Mouse (Mus musculus) heart, postnatal 36 days (tissue): ENCODE measurements around the gene Sgce. TPM values are rescaled to one million over a fixed set of nuclear protein-coding genes. Genes with fewer than 3 reads are reported as not detected.
"Not testable (repeated sequence)": the region's sequence is repeated elsewhere in the genome, so short reads cannot be mapped to it uniquely, and the experiment has no call there.

Experiments
- DNase-seq, 2 experiments: peaks; one replicate each; pipeline ENCODE4 v3.0.0; 2021 to 2022
- intact Hi-C: fragments of 180-260 bp; cut with DNase I; formaldehyde crosslinking; loops from one replicate; pipeline ENCODE4 v1.15.1; 2025
- total RNA-seq, 2 experiments: library from RNA; stranded (reverse); gene quantifications; 2 replicates each; pipeline ENCODE4 v1.2.3; 2021

Sgce gene
- total RNA-seq, 2 experiments from 2014 or later = 20.8 to 22.5 TPM

DNA sequence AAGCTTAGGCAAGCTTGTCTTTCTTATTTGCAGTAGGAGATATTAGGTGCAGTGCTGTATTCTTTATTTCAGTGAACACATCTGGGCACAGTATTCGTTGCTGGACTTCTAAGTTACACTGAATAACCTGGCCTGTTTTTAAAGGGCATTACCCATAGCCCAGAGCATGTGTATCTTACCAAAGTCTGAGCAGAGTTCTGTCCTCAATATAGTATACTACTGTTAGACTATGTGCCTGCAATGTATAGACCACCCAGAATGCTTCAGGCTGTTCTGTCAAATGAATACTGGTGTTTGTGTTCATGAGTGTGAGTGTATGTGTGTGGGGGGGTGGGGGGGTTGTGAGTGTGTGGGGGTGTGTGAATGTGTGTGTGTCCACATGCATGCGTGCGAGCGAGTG is 91.1 kb downstream of the Sgce start:
- no peak for DNase-seq
- intact Hi-C loops = no loop called here

DNA sequence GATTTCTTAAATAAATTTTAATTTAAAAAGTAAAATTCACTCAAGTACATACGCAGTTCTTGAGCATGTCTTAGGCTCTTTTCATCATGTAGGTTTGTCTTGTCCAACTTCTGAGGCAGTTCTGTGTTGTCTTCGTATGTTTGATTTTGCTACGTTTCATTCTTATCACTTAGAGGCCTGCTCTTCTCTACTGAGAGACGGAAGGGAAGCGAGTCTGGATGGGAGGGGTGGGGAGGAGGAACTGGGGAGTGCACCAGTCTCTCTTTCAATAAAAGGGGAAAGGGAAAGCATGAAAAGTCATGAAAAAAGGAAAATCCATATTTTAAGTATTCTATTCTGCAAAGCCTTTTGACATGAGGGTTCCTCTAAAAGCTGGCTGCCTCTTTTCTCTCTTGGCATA is 91.5 kb downstream of the Sgce start:
- intact Hi-C loops = no loop called here
- no peak for DNase-seq

DNA sequence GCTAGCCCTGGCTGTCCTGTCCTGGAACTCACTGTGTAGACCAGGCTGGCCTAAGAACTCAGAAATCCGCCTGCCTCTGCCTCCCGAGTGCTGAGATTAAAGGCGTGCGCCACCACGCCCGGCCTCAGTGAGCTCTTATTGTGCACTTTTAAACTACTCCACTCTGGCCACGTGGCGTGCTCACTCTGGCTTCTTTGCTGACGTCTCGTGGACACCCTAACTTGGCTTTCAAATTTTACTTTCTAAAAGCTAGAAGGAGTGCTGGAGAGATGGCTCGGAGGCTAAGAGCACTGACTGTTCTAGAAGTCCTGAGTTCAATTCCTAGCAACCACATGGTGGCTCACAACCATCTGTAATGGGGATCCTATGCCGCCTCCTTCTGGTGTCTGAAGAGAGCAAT is 93.3 kb downstream of the Sgce start:
- intact Hi-C loops, DNase-seq: not testable (repeated sequence)

- DNase-seq = no peak
- intact Hi-C loops = no loop called here
Observed at GRCm38 (mm10) chr6:4652596-4653134, 94.3 kb downstream of the Sgce start.

- intact Hi-C loops = no loop called here
- DNase-seq = no peak
Observed at GRCm38 (mm10) chr6:4647351-4647750, 99.7 kb downstream of the Sgce start.

DNA sequence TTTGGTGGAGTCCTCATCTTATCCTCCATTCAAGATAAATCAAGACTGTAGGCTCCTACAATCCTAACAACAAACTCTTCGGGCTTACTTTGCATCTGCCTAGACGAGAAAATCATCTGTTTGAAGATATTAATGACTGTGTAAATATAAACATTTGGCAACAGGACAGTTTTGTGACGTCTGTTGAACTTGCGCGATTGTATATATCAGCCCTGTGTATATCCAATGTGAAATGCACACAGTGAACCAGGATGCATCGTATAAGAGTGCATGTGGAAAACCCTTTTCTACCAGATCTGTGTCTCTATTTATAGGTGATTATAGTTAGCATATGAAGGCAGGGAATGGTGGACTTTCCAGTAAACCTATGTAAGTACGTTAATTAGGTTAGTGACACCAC is 104.9 kb downstream of the Sgce start:
- intact Hi-C loops = no loop called here
- no peak for DNase-seq

DNA sequence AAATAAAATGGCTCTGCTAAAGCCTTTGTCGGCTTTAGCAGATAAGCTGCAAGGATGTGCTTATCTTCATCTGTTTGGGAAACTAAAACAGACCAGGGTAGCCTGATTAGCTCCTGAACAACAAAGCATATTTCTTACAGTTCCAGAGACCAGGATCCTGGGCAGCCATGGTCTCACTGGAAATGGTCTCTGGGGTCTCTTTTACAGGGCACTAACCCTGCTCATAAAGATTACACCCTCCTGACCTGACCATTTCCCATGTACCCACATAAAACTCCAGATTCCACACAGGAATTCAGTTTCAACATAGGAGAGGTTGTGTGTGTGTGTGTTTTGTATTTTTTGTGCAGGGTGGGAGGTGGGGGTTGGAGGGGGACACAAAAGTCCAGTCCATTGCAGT is 112.2 kb downstream of the Sgce start:
- intact Hi-C loops = no loop called here
- no peak for DNase-seq

DNA sequence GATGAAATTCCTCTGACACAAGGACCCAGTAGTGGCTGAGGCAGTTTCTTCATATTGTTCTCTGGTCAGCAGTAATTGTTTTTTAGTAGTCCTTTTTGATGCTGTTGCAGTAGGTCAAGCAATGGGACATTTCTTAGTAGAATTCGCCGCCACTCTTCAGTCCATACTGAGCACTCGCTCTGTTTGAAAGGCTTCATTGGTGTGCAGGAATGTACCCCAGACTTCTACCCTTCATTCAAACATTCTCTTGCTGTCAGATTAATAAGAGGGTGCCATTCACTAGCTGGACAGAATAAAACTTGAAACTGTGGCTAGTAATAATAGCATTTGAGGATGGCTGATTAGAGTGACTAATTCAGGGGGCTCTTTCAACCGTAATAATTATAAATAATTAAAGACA is 113.8 kb downstream of the Sgce start:
- DNase-seq = no peak
- intact Hi-C loops = no loop called here

GRCm38 (mm10) chr6:4631464-4631863 is 115.5 kb downstream of the Sgce start:
- intact Hi-C loops = no loop called here
- DNase-seq = no peak

Other genes starting within 250 kb of the Sgce start
- gene Col1a2, start 242.4 kb downstream of the Sgce start, total RNA-seq = 100 to 1,000 TPM; 137 to 156 TPM
- gene Casd1, start 146.4 kb downstream of the Sgce start, total RNA-seq = 10 to 100 TPM; 24.4 to 27.3 TPM
- 1 to 10 TPM; 1.1 to 1.2 TPM for gene Peg10, start 99 bp upstream of the Sgce start, total RNA-seq
- 10 to 100 TPM; 12.1 to 13.3 TPM for gene Ppp1r9a, start 155.7 kb upstream of the Sgce start, total RNA-seq